Mouse (Mus musculus): Measurements from ENCODE around the gene Hoxd9. TPM values are rescaled to one million over a fixed set of nuclear protein-coding genes. Genes with fewer than 3 reads are reported as not detected.

Hoxd9 gene
- polyA plus RNA-seq (2014; fragmentation: Illumina TruSeq; extraction: RNeasy Lipid Tissue Mini Kit (QIAGEN cat#74804); ENCODE audit: low read depth, low replicate concordance) = not detected

GRCm38 (mm10) chr2:74697567-74698121 lies at the start of gene Hoxd9:
Gene Hoxd9 (plus strand): TSS chr2:74697727.

GRCm38 (mm10) chr2:74659507-74660005 lies 38.0 kb upstream of the Hoxd9 start, which contains the start of gene Evx2:
Gene Evx2 (minus strand): TSS chr2:74659557.

GRCm38 (mm10) chr2:74667842-74668357 lies 29.6 kb upstream of the Hoxd9 start, which contains the start of gene Hoxd13:
Gene Hoxd13 (plus strand): TSS chr2:74668310.

GRCm38 (mm10) chr2:74674881-74675665 lies 22.5 kb upstream of the Hoxd9 start, which contains the start of gene Hoxd12:
Gene Hoxd12 (plus strand): TSS chr2:74675013.

GRCm38 (mm10) chr2:74678891-74679595 lies 18.5 kb upstream of the Hoxd9 start, which contains the start of gene Hoxd11:
Gene Hoxd11 (plus strand): TSS chr2:74679557.

GRCm38 (mm10) chr2:74691022-74691951 lies 6.2 kb upstream of the Hoxd9 start, which contains the start of gene Hoxd10:
Gene Hoxd10 (plus strand): TSS chr2:74691924.

GRCm38 (mm10) chr2:74704393-74704998 lies 7.0 kb downstream of the Hoxd9 start, which contains the start of gene Hoxd8:
Gene Hoxd8 (plus strand): TSS chr2:74704615.

GRCm38 (mm10) chr2:74711721-74712621 lies 14.4 kb downstream of the Hoxd9 start, which contains the start of the genes Hoxd3 and Hoxd4:
Gene Hoxd3 (plus strand): TSS chr2:74711927.
Gene Hoxd4 (plus strand): TSS chr2:74711929.

GRCm38 (mm10) chr2:74726551-74726950 lies 29.0 kb downstream of the Hoxd9 start, which contains the start of gene Gm28230:
Gene Gm28230 (plus strand): TSS chr2:74726728.

Other genes starting within 250 kb of the Hoxd9 start
- 9.0 TPM for gene Lnpk, start 118.3 kb upstream of the Hoxd9 start, polyA plus RNA-seq (2014; fragmentation: Illumina TruSeq; extraction: RNeasy Lipid Tissue Mini Kit (QIAGEN cat#74804); ENCODE audit: low read depth, low replicate concordance)
- gene Evx2, start 38.2 kb upstream of the Hoxd9 start, polyA plus RNA-seq (2014; fragmentation: Illumina TruSeq; extraction: RNeasy Lipid Tissue Mini Kit (QIAGEN cat#74804); ENCODE audit: low read depth, low replicate concordance) = not detected
- not detected for gene Hoxd13, start 29.4 kb upstream of the Hoxd9 start, polyA plus RNA-seq (2014; fragmentation: Illumina TruSeq; extraction: RNeasy Lipid Tissue Mini Kit (QIAGEN cat#74804); ENCODE audit: low read depth, low replicate concordance)
- gene Hoxd12, start 22.7 kb upstream of the Hoxd9 start, polyA plus RNA-seq (2014; fragmentation: Illumina TruSeq; extraction: RNeasy Lipid Tissue Mini Kit (QIAGEN cat#74804); ENCODE audit: low read depth, low replicate concordance) = not detected
- not detected for gene Hoxd11, start 18.2 kb upstream of the Hoxd9 start, polyA plus RNA-seq (2014; fragmentation: Illumina TruSeq; extraction: RNeasy Lipid Tissue Mini Kit (QIAGEN cat#74804); ENCODE audit: low read depth, low replicate concordance)
- not detected for gene Hoxd10, start 5.8 kb upstream of the Hoxd9 start, polyA plus RNA-seq (2014; fragmentation: Illumina TruSeq; extraction: RNeasy Lipid Tissue Mini Kit (QIAGEN cat#74804); ENCODE audit: low read depth, low replicate concordance)
- not detected for gene Hoxd8, start 6.9 kb downstream of the Hoxd9 start, polyA plus RNA-seq (2014; fragmentation: Illumina TruSeq; extraction: RNeasy Lipid Tissue Mini Kit (QIAGEN cat#74804); ENCODE audit: low read depth, low replicate concordance)
- gene Hoxd3, start 14.2 kb downstream of the Hoxd9 start, polyA plus RNA-seq (2014; fragmentation: Illumina TruSeq; extraction: RNeasy Lipid Tissue Mini Kit (QIAGEN cat#74804); ENCODE audit: low read depth, low replicate concordance) = not detected
- gene Hoxd4, start 14.2 kb downstream of the Hoxd9 start, polyA plus RNA-seq (2014; fragmentation: Illumina TruSeq; extraction: RNeasy Lipid Tissue Mini Kit (QIAGEN cat#74804); ENCODE audit: low read depth, low replicate concordance) = not detected
- gene Gm28230, start 29.0 kb downstream of the Hoxd9 start, polyA plus RNA-seq (2014; fragmentation: Illumina TruSeq; extraction: RNeasy Lipid Tissue Mini Kit (QIAGEN cat#74804); ENCODE audit: low read depth, low replicate concordance) = not detected
- not detected for gene Hoxd1, start 65.3 kb downstream of the Hoxd9 start, polyA plus RNA-seq (2014; fragmentation: Illumina TruSeq; extraction: RNeasy Lipid Tissue Mini Kit (QIAGEN cat#74804); ENCODE audit: low read depth, low replicate concordance)
- 157 TPM for gene Mtx2, start 128.1 kb downstream of the Hoxd9 start, polyA plus RNA-seq (2014; fragmentation: Illumina TruSeq; extraction: RNeasy Lipid Tissue Mini Kit (QIAGEN cat#74804); ENCODE audit: low read depth, low replicate concordance)